Mouse (Mus musculus): ENCODE results near the gene Chd5. TPM values are rescaled to one million over a fixed set of nuclear protein-coding genes. Genes with fewer than 3 reads are reported as not detected.

The Chd5 gene
- polyA plus RNA-seq, 1 experiment = 1.0 TPM

- no peak overlapping the region for H3ac ChIP-seq (ENCODE audit: control insufficient read depth, insufficient read length)
- H3K27me3 ChIP-seq (ENCODE audit: control insufficient read depth, insufficient read depth, insufficient read length) = no peaks in the 10 kb centered on the region
- H3K36me3 ChIP-seq (ENCODE audit: control insufficient read depth, insufficient read depth) = no peaks in the 10 kb centered on the region
- no peak overlapping the region for H3K4me3 ChIP-seq
- TF ChIP-seq E2F4 (IDR thresholded peaks at IDR 0.05; ENCODE audit: insufficient read depth) (no peak), SRF (IDR thresholded peaks at IDR 0.05; ENCODE audit: control insufficient read depth, insufficient read length, low read depth) (no peak), TCF3 (IDR thresholded peaks at IDR 0.05; ENCODE audit: insufficient read length, low read depth) (no peak), REST (IDR thresholded peaks at IDR 0.05; ENCODE audit: insufficient read depth, insufficient read length) (no peak), CEBPB (IDR thresholded peaks at IDR 0.05; ENCODE audit: insufficient read depth, poor library complexity, severe bottlenecking) (no peak), MYOG (IDR thresholded peaks at IDR 0.05; ENCODE audit: control insufficient read depth in 1 of 3, insufficient read depth in 1 of 3, insufficient read length in 2 of 3, low read depth in 2 of 3) (no peak), MAX (IDR thresholded peaks at IDR 0.05; ENCODE audit: low read depth) (no peak)
- H3K79me2 ChIP-seq (ENCODE audit: control insufficient read depth, insufficient read depth) = no peaks in the 10 kb centered on the region
- H3K4me2 ChIP-seq (ENCODE audit: low read depth) = no peak overlapping the region
These were observed 22.4 kb downstream of the Chd5 start for GRCm38 (mm10) chr4:152360855-152361254.

DNA sequence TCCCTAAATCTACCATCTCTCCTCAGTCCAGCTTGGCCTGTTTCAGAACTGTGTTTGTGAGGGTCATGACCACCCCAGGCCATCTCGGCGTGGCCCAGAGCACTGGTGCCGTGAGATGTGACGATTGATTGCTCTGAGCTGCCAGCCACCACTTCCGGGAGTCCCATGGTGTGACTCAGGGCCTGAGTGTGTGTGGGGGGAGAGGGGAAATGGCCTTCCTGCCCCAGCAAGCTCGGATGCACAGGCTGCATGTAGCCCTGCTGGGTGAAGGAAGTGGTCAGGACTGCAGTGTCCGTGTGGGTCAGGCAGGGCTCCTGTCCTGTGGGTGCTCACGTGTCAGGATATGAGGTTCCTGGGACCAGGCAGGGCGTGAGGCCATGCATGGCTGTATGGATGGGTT is 23.7 kb downstream of the Chd5 start:
- no peak for TF ChIP-seq POLR2A (IDR thresholded peaks at IDR 0.05; ENCODE audit: insufficient read length, low read depth)
- TF ChIP-seq MYOD1 (IDR thresholded peaks at IDR 0.05; ENCODE audit: control insufficient read depth in 1 of 3, insufficient read length in 2 of 3, low read depth in 2 of 3) = peak in 1 of 3 experiments; percentile 8
- H3K27me3 ChIP-seq (ENCODE audit: control insufficient read depth, insufficient read depth, insufficient read length) = no peaks in the 10 kb centered on the region
- H3K79me2 ChIP-seq (ENCODE audit: control insufficient read depth, insufficient read depth) = no peaks in the 10 kb centered on the region

DNA sequence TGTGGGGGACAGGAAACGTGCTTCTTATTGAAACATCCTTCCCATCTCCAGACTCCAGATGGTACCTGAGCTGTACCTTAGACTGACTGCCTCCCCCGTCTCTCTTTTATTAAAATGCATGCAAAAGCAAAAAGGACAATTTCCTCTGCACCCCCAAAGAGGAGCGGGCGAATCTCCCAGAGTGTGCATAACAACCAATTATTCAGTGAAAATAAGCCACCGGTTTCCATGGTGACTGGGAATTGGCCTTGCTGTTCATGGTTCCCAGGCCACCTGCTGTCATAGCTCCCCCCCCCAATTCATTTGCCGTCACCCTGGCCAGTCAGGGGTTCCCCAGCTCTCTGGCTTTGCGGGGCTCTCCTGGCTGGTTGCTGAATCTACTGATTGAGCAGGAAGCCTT is 26.8 kb downstream of the Chd5 start:
- no peaks in the 10 kb centered on the region for H3K27me3 ChIP-seq (ENCODE audit: control insufficient read depth, insufficient read depth, insufficient read length)
- H3K4me3 ChIP-seq = no peak overlapping the region
- H3K36me3 ChIP-seq (ENCODE audit: control insufficient read depth, insufficient read depth) = no peaks in the 10 kb centered on the region
- H3K79me2 ChIP-seq (ENCODE audit: control insufficient read depth, insufficient read depth) = no peaks in the 10 kb centered on the region
- H3K4me2 ChIP-seq (ENCODE audit: low read depth) = no peak overlapping the region
- TF ChIP-seq CEBPB (IDR thresholded peaks at IDR 0.05; ENCODE audit: insufficient read depth, poor library complexity, severe bottlenecking) = no peak
- no peak overlapping the region for H3ac ChIP-seq (ENCODE audit: control insufficient read depth, insufficient read length)

More for the DNA sequence above, 23.7 kb downstream of the Chd5 start:
- peak overlapping the region; percentile 45 for H3K4me2 ChIP-seq (ENCODE audit: low read depth)
- H3K4me3 ChIP-seq = no peak overlapping the region
- H3K36me3 ChIP-seq (ENCODE audit: control insufficient read depth, insufficient read depth) = no peaks in the 10 kb centered on the region
- no peak overlapping the region for H3ac ChIP-seq (ENCODE audit: control insufficient read depth, insufficient read length)

GRCm38 (mm10) chr4:152382528-152383252 is 44.2 kb downstream of the Chd5 start:
- no peak overlapping the region for H3K4me3 ChIP-seq
- no peak overlapping the region for H3ac ChIP-seq (ENCODE audit: control insufficient read depth, insufficient read length)
- no peak overlapping the region for H3K4me2 ChIP-seq (ENCODE audit: low read depth)
- peaks cover 16% of the 10 kb centered on the region for H3K27me3 ChIP-seq (ENCODE audit: control insufficient read depth, insufficient read depth, insufficient read length)
- TF ChIP-seq MAX (IDR thresholded peaks at IDR 0.05; ENCODE audit: low read depth) (no peak), MYOG (IDR thresholded peaks at IDR 0.05; ENCODE audit: control insufficient read depth in 1 of 3, insufficient read depth in 1 of 3, insufficient read length in 2 of 3, low read depth in 2 of 3) (no peak), USF1 (IDR thresholded peaks at IDR 0.05; ENCODE audit: low read depth) (no peak), POLR2A (IDR thresholded peaks at IDR 0.05; ENCODE audit: insufficient read length, low read depth) (no peak), POLR2AphosphoS2 (IDR thresholded peaks at IDR 0.05; ENCODE audit: insufficient read length, low read depth) (no peak), CEBPB (IDR thresholded peaks at IDR 0.05; ENCODE audit: insufficient read depth, poor library complexity, severe bottlenecking) (no peak), REST (IDR thresholded peaks at IDR 0.05; ENCODE audit: insufficient read depth, insufficient read length) (no peak), TCF12 (IDR thresholded peaks at IDR 0.05; ENCODE audit: insufficient read depth, poor library complexity, severe bottlenecking) (no peak), SRF (IDR thresholded peaks at IDR 0.05; ENCODE audit: control insufficient read depth, insufficient read length, low read depth) (no peak), MYOD1 (IDR thresholded peaks at IDR 0.05; ENCODE audit: control insufficient read depth in 1 of 3, insufficient read length in 2 of 3, low read depth in 2 of 3) (no peak), E2F4 (IDR thresholded peaks at IDR 0.05; ENCODE audit: insufficient read depth) (no peak), TCF3 (IDR thresholded peaks at IDR 0.05; ENCODE audit: insufficient read length, low read depth) (no peak)
- no peaks in the 10 kb centered on the region for H3K79me2 ChIP-seq (ENCODE audit: control insufficient read depth, insufficient read depth)
- H3K36me3 ChIP-seq (ENCODE audit: control insufficient read depth, insufficient read depth) = no peaks in the 10 kb centered on the region

DNA sequence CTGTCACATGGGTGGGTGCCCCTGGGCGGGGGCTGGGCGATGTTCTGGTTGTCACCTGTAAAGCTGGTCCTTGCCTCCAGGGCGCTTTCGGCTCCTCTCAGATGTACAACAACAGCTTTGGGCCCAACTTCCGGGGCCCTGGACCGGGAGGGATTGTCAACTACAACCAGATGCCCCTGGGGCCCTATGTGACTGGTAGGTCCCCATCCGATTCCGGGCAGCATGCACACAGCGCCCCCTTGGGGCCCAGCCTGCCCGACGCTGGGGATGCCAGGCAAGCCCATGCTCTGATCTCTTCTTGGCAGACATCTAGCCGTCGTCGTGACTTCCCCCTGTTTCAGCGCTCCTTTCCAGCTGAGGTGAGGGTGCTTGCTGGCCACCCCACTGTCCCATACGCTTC is 47.2 kb downstream of the Chd5 start:
- Histone ChIP-seq H3ac (ENCODE audit: control insufficient read depth, insufficient read length) (no peak overlapping the region), H3K79me2 (ENCODE audit: control insufficient read depth, insufficient read depth) (no peaks in the 10 kb centered on the region), H3K27me3 (ENCODE audit: control insufficient read depth, insufficient read depth, insufficient read length) (peaks cover 40% of the 10 kb centered on the region), H3K4me3 (no peak overlapping the region), H3K4me2 (ENCODE audit: low read depth) (no peak overlapping the region), H3K36me3 (ENCODE audit: control insufficient read depth, insufficient read depth) (no peaks in the 10 kb centered on the region)
- TF ChIP-seq REST (IDR thresholded peaks at IDR 0.05; ENCODE audit: insufficient read depth, insufficient read length) = no peak
- TF ChIP-seq SRF (IDR thresholded peaks at IDR 0.05; ENCODE audit: control insufficient read depth, insufficient read length, low read depth) = no peak
- no peak for TF ChIP-seq TCF3 (IDR thresholded peaks at IDR 0.05; ENCODE audit: insufficient read length, low read depth)
- no peak for TF ChIP-seq POLR2AphosphoS2 (IDR thresholded peaks at IDR 0.05; ENCODE audit: insufficient read length, low read depth)
- TF ChIP-seq MYOG (IDR thresholded peaks at IDR 0.05; ENCODE audit: control insufficient read depth in 1 of 3, insufficient read depth in 1 of 3, insufficient read length in 2 of 3, low read depth in 2 of 3) = no peak
- no peak for TF ChIP-seq TCF12 (IDR thresholded peaks at IDR 0.05; ENCODE audit: insufficient read depth, poor library complexity, severe bottlenecking)
- no peak for TF ChIP-seq MYOD1 (IDR thresholded peaks at IDR 0.05; ENCODE audit: control insufficient read depth in 1 of 3, insufficient read length in 2 of 3, low read depth in 2 of 3)
- TF ChIP-seq E2F4 (IDR thresholded peaks at IDR 0.05; ENCODE audit: insufficient read depth) = no peak
- no peak for TF ChIP-seq USF1 (IDR thresholded peaks at IDR 0.05; ENCODE audit: low read depth)
- TF ChIP-seq POLR2A (IDR thresholded peaks at IDR 0.05; ENCODE audit: insufficient read length, low read depth) = no peak
- no peak for TF ChIP-seq CEBPB (IDR thresholded peaks at IDR 0.05; ENCODE audit: insufficient read depth, poor library complexity, severe bottlenecking)
- TF ChIP-seq MAX (IDR thresholded peaks at IDR 0.05; ENCODE audit: low read depth) = no peak

Data from myocyte (in vitro differentiated cells).